Mouse (Mus musculus) MEL (cell line): ENCODE measurements around the gene Rcn2. TPM values are rescaled to one million over a fixed set of nuclear protein-coding genes. Genes with fewer than 3 reads are reported as not detected.

Experiments
- DNase-seq: peaks from one replicate; pipeline ENCODE4 v3.0.0; 2011; ENCODE audit warnings: low read depth, low spot score
- H3K27ac ChIP-seq: 2 replicates; pipeline ENCODE4 v1.5.1; 2012; ENCODE audit warnings: low read depth, mild to moderate bottlenecking, control low read depth, low read length, moderate library complexity; ENCODE audit not compliant: control insufficient read depth
- H3K27me3 ChIP-seq, 2 experiments: fragments of 150-350 bp in 1 of 2; sonication (generic) in 1 of 2; 2 replicates each; pipeline ENCODE4 v1.6.1; 2012; ENCODE audit warnings: low read length in 2 of 2, mild to moderate bottlenecking in 2 of 2, improper control_type of control experiment in 1 of 2, moderate library complexity in 1 of 2; ENCODE audit not compliant: insufficient read depth in 2 of 2, control insufficient read depth in 1 of 2
- H3K36me3 ChIP-seq, 2 experiments: 2 replicates each; pipeline ENCODE4 v1.6.1; 2012 to 2014; ENCODE audit warnings: low read length in 2 of 2, improper control_type of control experiment in 1 of 2, inconsistent platforms in 1 of 2, mild to moderate bottlenecking in 1 of 2; ENCODE audit not compliant: insufficient read depth in 2 of 2, control insufficient read depth in 1 of 2
- H3K4me1 ChIP-seq, 2 experiments: fragments of 150-350 bp in 1 of 2; sonication (generic) in 1 of 2; 2 replicates each; pipeline ENCODE4 v1.6.1; 2012; ENCODE audit warnings: low read length in 2 of 2, improper control_type of control experiment in 1 of 2, mild to moderate bottlenecking in 1 of 2; ENCODE audit not compliant: insufficient read depth in 2 of 2, control insufficient read depth in 1 of 2
- H3K4me3 ChIP-seq, 2 experiments: fragments of 150-350 bp in 1 of 2; sonication (generic) in 1 of 2; 2 replicates each; pipeline ENCODE4 v1.5.1; 2012; ENCODE audit warnings: low read depth in 2 of 2, low read length in 2 of 2, mild to moderate bottlenecking in 2 of 2, moderate library complexity in 2 of 2, control low read depth in 1 of 2, improper control_type of control experiment in 1 of 2; ENCODE audit not compliant: control insufficient read depth in 1 of 2, insufficient read depth in 1 of 2
- H3K79me2 ChIP-seq: 2 replicates; pipeline ENCODE4 v1.6.1; 2012; ENCODE audit warnings: mild to moderate bottlenecking, low read length, moderate library complexity; ENCODE audit not compliant: control insufficient read depth, poor library complexity, insufficient read depth
- H3K9ac ChIP-seq: 2 replicates; pipeline ENCODE4 v1.6.1; 2012; ENCODE audit warnings: low read depth, mild to moderate bottlenecking, control low read depth, low read length, moderate library complexity; ENCODE audit not compliant: control insufficient read depth, poor library complexity, severe bottlenecking
- H3K9me3 ChIP-seq: fragments of 150-350 bp; sonication (generic); replicated peaks from 2 replicates; pipeline ENCODE4 v1.6.1; 2012; ENCODE audit warnings: mild to moderate bottlenecking, low read length, improper control_type of control experiment, moderate library complexity; ENCODE audit not compliant: insufficient read depth
- BHLHE40 ChIP-seq: IDR thresholded peaks from 2 replicates; pipeline ENCODE4 v1.6.1; 2012; ENCODE audit warnings: low read depth, mild to moderate bottlenecking, inconsistent platforms, low read length, improper control_type of control experiment, borderline replicate concordance
- CHD1 ChIP-seq: IDR thresholded peaks from 2 replicates; pipeline ENCODE4 v1.6.1; 2012; ENCODE audit warnings: low read depth, mild to moderate bottlenecking, inconsistent platforms, low read length, improper control_type of control experiment
- CTCF ChIP-seq, 3 experiments: IDR thresholded peaks in 2 of 3; conservative IDR thresholded peaks in 1 of 3; 2 replicates each; pipeline ENCODE4 v1.5.1; 2011 to 2012; ENCODE audit warnings: low read length in 3 of 3, low read depth in 2 of 3, mild to moderate bottlenecking in 2 of 3, improper control_type of control experiment in 1 of 3, inconsistent platforms in 1 of 3, mixed read lengths in 1 of 3, moderate library complexity in 1 of 3; ENCODE audit not compliant: control insufficient read depth in 1 of 3, insufficient read depth in 1 of 3, poor library complexity in 1 of 3, severe bottlenecking in 1 of 3
- E2F4 ChIP-seq: IDR thresholded peaks from 2 replicates; pipeline ENCODE4 v1.6.1; 2011; ENCODE audit warnings: low read depth, low read length, improper control_type of control experiment, borderline replicate concordance
- ELF1 ChIP-seq: IDR thresholded peaks from 2 replicates; pipeline ENCODE4 v1.6.1; 2014; ENCODE audit warnings: low read depth, mild to moderate bottlenecking, inconsistent platforms, low read length, improper control_type of control experiment, moderate library complexity
- ETS1 ChIP-seq: IDR thresholded peaks from 2 replicates; pipeline ENCODE4 v1.6.1; 2012; ENCODE audit warnings: low read depth, mild to moderate bottlenecking, inconsistent platforms, low read length, improper control_type of control experiment, moderate library complexity
- GABPA ChIP-seq: IDR thresholded peaks from 2 replicates; pipeline ENCODE4 v1.6.1; 2012; ENCODE audit warnings: low read depth, mild to moderate bottlenecking, inconsistent platforms, low read length, improper control_type of control experiment, moderate library complexity
- GATA1 ChIP-seq: IDR thresholded peaks from 2 replicates; pipeline ENCODE4 v1.6.1; 2011; ENCODE audit warnings: low read depth, low read length, improper control_type of control experiment
- HCFC1 ChIP-seq: IDR thresholded peaks from 2 replicates; pipeline ENCODE4 v1.6.1; 2012; ENCODE audit warnings: low read depth, mild to moderate bottlenecking, inconsistent platforms, low read length, improper control_type of control experiment, moderate library complexity
- MAFK ChIP-seq: IDR thresholded peaks from 2 replicates; pipeline ENCODE4 v1.6.1; 2011; ENCODE audit warnings: low read depth, mild to moderate bottlenecking, low read length, improper control_type of control experiment, borderline replicate concordance
- MAX ChIP-seq: IDR thresholded peaks from 2 replicates; pipeline ENCODE4 v1.6.1; 2011; ENCODE audit warnings: low read length, improper control_type of control experiment
- MEF2A ChIP-seq: IDR thresholded peaks from 2 replicates; pipeline ENCODE4 v1.6.1; 2014; ENCODE audit warnings: low read depth, mild to moderate bottlenecking, inconsistent platforms, low read length, improper control_type of control experiment; ENCODE audit not compliant: poor library complexity, insufficient replicate concordance, severe bottlenecking; ENCODE audit errors: extremely low read depth
- MXI1 ChIP-seq: IDR thresholded peaks from 2 replicates; pipeline ENCODE4 v1.6.1; 2011; ENCODE audit warnings: mild to moderate bottlenecking, low read depth, low read length, improper control_type of control experiment
- MYB ChIP-seq: IDR thresholded peaks from 2 replicates; pipeline ENCODE4 v1.6.1; 2011; ENCODE audit warnings: mild to moderate bottlenecking, low read depth, low read length, improper control_type of control experiment
- MYC ChIP-seq: IDR thresholded peaks from 2 replicates; pipeline ENCODE4 v1.6.1; 2011; ENCODE audit warnings: low read depth, mild to moderate bottlenecking, low read length, improper control_type of control experiment, moderate library complexity
- NELFE ChIP-seq: IDR thresholded peaks from 2 replicates; pipeline ENCODE4 v1.6.1; 2011; ENCODE audit warnings: low read depth, low read length, improper control_type of control experiment
- NRF1 ChIP-seq: IDR thresholded peaks from 2 replicates; pipeline ENCODE4 v1.6.1; 2014; ENCODE audit warnings: low read depth, mild to moderate bottlenecking, inconsistent platforms, low read length, improper control_type of control experiment, moderate library complexity; ENCODE audit not compliant: poor library complexity, insufficient read depth, severe bottlenecking
- POLR2A ChIP-seq, 2 experiments: IDR thresholded peaks; 2 replicates each; pipeline ENCODE4 v1.6.1; 2011 to 2012; ENCODE audit warnings: low read length in 2 of 2, mild to moderate bottlenecking in 2 of 2, control low read depth in 1 of 2, improper control_type of control experiment in 1 of 2, low read depth in 1 of 2, moderate library complexity in 1 of 2; ENCODE audit not compliant: control insufficient read depth in 1 of 2, insufficient read depth in 1 of 2, poor library complexity in 1 of 2
- POLR2AphosphoS2 ChIP-seq: IDR thresholded peaks from 2 replicates; pipeline ENCODE4 v1.6.1; 2011; ENCODE audit warnings: low read length, improper control_type of control experiment
- POLR2AphosphoS5 ChIP-seq: IDR thresholded peaks from 2 replicates; pipeline ENCODE4 v1.6.1; 2012; ENCODE audit warnings: low read depth, borderline replicate concordance, mild to moderate bottlenecking, inconsistent platforms, low read length, moderate library complexity, mixed read lengths
- RAD21 ChIP-seq: IDR thresholded peaks from 2 replicates; pipeline ENCODE4 v1.6.1; 2011; ENCODE audit warnings: mild to moderate bottlenecking, low read depth, low read length, improper control_type of control experiment
- RCOR1 ChIP-seq: IDR thresholded peaks from 2 replicates; pipeline ENCODE4 v1.6.1; 2012; ENCODE audit warnings: low read depth, mild to moderate bottlenecking, inconsistent platforms, low read length, improper control_type of control experiment
- SIN3A ChIP-seq: IDR thresholded peaks from 2 replicates; pipeline ENCODE4 v1.6.1; 2012; ENCODE audit warnings: low read length, improper control_type of control experiment, inconsistent platforms
- SMC3 ChIP-seq: IDR thresholded peaks from 2 replicates; pipeline ENCODE4 v1.6.1; 2011; ENCODE audit warnings: low read depth, low read length, improper control_type of control experiment
- TAL1 ChIP-seq: IDR thresholded peaks from 2 replicates; pipeline ENCODE4 v1.6.1; 2012; ENCODE audit warnings: mild to moderate bottlenecking, inconsistent platforms, low read length, moderate library complexity, mixed read lengths
- TBP ChIP-seq: IDR thresholded peaks from 2 replicates; pipeline ENCODE4 v1.8.0; 2011; ENCODE audit warnings: low read depth, low read length, improper control_type of control experiment
- TCF12 ChIP-seq: IDR thresholded peaks from 2 replicates; pipeline ENCODE4 v1.6.1; 2014; ENCODE audit warnings: low read depth, mild to moderate bottlenecking, inconsistent platforms, low read length, improper control_type of control experiment, moderate library complexity
- UBTF ChIP-seq: IDR thresholded peaks from 2 replicates; pipeline ENCODE4 v1.6.1; 2012; ENCODE audit warnings: low read depth, mild to moderate bottlenecking, inconsistent platforms, low read length, improper control_type of control experiment, moderate library complexity, borderline replicate concordance; ENCODE audit not compliant: insufficient read depth
- USF1 ChIP-seq: IDR thresholded peaks from 2 replicates; pipeline ENCODE4 v1.6.1; 2014; ENCODE audit warnings: low read depth, mild to moderate bottlenecking, inconsistent platforms, low read length, improper control_type of control experiment, moderate library complexity
- USF2 ChIP-seq, 2 experiments: IDR thresholded peaks; 2 replicates each; pipeline ENCODE4 v1.6.1; 2011 to 2012; ENCODE audit warnings: improper control_type of control experiment in 2 of 2, low read length in 2 of 2, borderline replicate concordance in 1 of 2, inconsistent platforms in 1 of 2, low read depth in 1 of 2, mild to moderate bottlenecking in 1 of 2; ENCODE audit not compliant: insufficient read depth in 1 of 2
- ZC3H11A ChIP-seq: IDR thresholded peaks from 2 replicates; pipeline ENCODE4 v1.6.1; 2012; ENCODE audit warnings: low read depth, mild to moderate bottlenecking, inconsistent platforms, low read length, improper control_type of control experiment
- ZKSCAN1 ChIP-seq: IDR thresholded peaks from 2 replicates; pipeline ENCODE4 v1.6.1; 2012; ENCODE audit warnings: low read depth, mild to moderate bottlenecking, inconsistent platforms, low read length, improper control_type of control experiment, moderate library complexity
- ZMIZ1 ChIP-seq: IDR thresholded peaks from 2 replicates; pipeline ENCODE4 v1.6.1; 2012; ENCODE audit warnings: low read depth, mild to moderate bottlenecking, inconsistent platforms, low read length, improper control_type of control experiment, moderate library complexity
- ZNF384 ChIP-seq: IDR thresholded peaks from 2 replicates; pipeline ENCODE4 v1.6.1; 2012; ENCODE audit warnings: low read depth, mild to moderate bottlenecking, inconsistent platforms, low read length, improper control_type of control experiment
- polyA plus RNA-seq, 2 experiments: library from polyadenylated mRNA; stranded (reverse) in 1 of 2; unstranded in 1 of 2; fragments of >175 nt in 1 of 2; fragments of >200 nt in 1 of 2; gene quantifications; 2 replicates each; pipeline versions ENCODE4 v1.2.1 to v1.2.4; 2012; ENCODE audit warnings: low replicate concordance in 2 of 2, low read depth in 1 of 2; ENCODE audit not compliant: insufficient read length in 2 of 2, insufficient read depth in 1 of 2, missing spikeins in 1 of 2
- total RNA-seq: library from RNA; depleted of rRNA; stranded (reverse); fragments of 300-350 nt; gene quantifications from 2 replicates; pipeline ENCODE4 v1.2.3, GENCODE M21; 2012; rRNA removed

Rcn2 gene
- total RNA-seq, result 22.7 and 28.6 TPM in 2 replicates
- 10 to 100 TPM in 1 of 2 experiments, not detected in 1; 16.9 TPM for polyA plus RNA-seq

GRCm38 (mm10) chr9:56041372-56042180 lies at the start of gene Rcn2:
TSS of gene Rcn2 (plus strand) at chr9:56041845.
- peak within 1 kb of the TSS; percentile 87 for H3K9ac ChIP-seq
- no peaks in the 10 kb centered on the region; the same call in 1 of the 2 replicates for H3K79me2 ChIP-seq
- H3K36me3 ChIP-seq, result peaks cover 3 to 5% of the 10 kb centered on the region in 2 experiments; a peak in 3 of 4 replicates
- peak within 1 kb of the TSS; percentile 40 for H3K27ac ChIP-seq
- peak; percentile 95 for DNase-seq
- peaks cover 0 to 6% of the 10 kb centered on the region in 2 experiments; a peak in 1 of 4 replicates for H3K4me1 ChIP-seq
- peak within 1 kb of the TSS; percentile 77 to 90 for H3K4me3 ChIP-seq
- peaks cover 0 to 7% of the 10 kb centered on the region in 2 experiments; a peak in 3 of 4 replicates for H3K27me3 ChIP-seq
- no peaks in the 10 kb centered on the region for H3K9me3 ChIP-seq
- TF ChIP-seq ELF1 (no peak), ZNF384 (no peak; the same call in 1 of the 2 replicates), CHD1 (no peak), TAL1 (no peak), ZC3H11A (no peak), ZMIZ1 (peak; percentile 92), POLR2A (IDR thresholded peaks at IDR 0.05; ENCODE audit: control insufficient read depth in 1 of 2, insufficient read depth in 1 of 2, low read depth in 1 of 2, low read length in 2 of 2, poor library complexity in 1 of 2) (peak; percentile 92 to 94), USF2 (IDR thresholded peaks at IDR 0.05; ENCODE audit: borderline replicate concordance in 1 of 2, insufficient read depth in 1 of 2, low read depth in 1 of 2, low read length in 2 of 2) (no peak), CTCF (IDR thresholded peaks at IDR 0.05 in 2 of 3, conservative IDR thresholded peaks at IDR 0.05 in 1 of 3; ENCODE audit: control insufficient read depth in 1 of 3, insufficient read depth in 1 of 3, low read depth in 2 of 3, low read length in 3 of 3, poor library complexity in 1 of 3, severe bottlenecking in 1 of 3) (no peak), GATA1 (no peak), TBP (peak; percentile 96), POLR2AphosphoS5 (0 out of 2 replicates have a peak, but pooled peaks have one; percentile 33), NELFE (peak; percentile 87), SMC3 (no peak), TCF12 (peak; percentile 45), HCFC1 (peak; percentile 65), MEF2A (no peak), ETS1 (no peak), MAFK (no peak), UBTF (0 out of 2 replicates have a peak, but pooled peaks have one; percentile 91), USF1 (no peak), RAD21 (no peak), SIN3A (no peak), RCOR1 (no peak), GABPA (no peak), BHLHE40 (no peak), MAX (no peak), MXI1 (peak; percentile 25; the same call in 1 of the 2 replicates), POLR2AphosphoS2 (peak; percentile 76; the same call in 1 of the 2 replicates), NRF1 (no peak), MYB (no peak), E2F4 (no peak), ZKSCAN1 (no peak), MYC (no peak; the same call in 1 of the 2 replicates)
